Mouse (Mus musculus): ENCODE measurements around the gene Bphl. TPM values are rescaled to one million over a fixed set of nuclear protein-coding genes. Genes with fewer than 3 reads are reported as not detected.
A peak's percentile ranks its signal among the peaks of the same experiment; 100 is the strongest.

The Bphl gene
- total RNA-seq, 2 experiments from 2014 or later: 15.3 to 16.5 TPM

DNA sequence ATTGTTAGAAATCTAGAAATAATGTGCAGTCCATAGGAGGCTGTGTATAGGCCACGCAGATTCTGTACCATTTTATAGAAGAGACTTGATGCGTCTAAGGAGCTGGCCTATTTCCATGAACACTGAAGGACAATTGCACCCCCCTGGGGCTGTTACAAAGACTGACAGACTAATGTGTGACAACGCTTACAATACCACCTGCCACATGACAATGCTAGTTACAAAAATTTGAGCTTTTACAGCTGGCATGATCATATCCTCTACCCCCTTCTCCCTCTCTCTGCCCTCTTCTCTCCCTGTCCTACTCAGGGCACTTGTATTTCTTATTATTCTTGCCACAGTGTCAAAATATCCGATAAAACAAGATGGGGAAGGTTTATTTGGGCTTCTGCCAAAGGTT lies 44.5 kb downstream of the Bphl start:
- no peak for ATAC-seq (replicated peaks; ENCODE audit: low FRiP score, low TSS enrichment, poor library complexity, severe bottlenecking)

DNA sequence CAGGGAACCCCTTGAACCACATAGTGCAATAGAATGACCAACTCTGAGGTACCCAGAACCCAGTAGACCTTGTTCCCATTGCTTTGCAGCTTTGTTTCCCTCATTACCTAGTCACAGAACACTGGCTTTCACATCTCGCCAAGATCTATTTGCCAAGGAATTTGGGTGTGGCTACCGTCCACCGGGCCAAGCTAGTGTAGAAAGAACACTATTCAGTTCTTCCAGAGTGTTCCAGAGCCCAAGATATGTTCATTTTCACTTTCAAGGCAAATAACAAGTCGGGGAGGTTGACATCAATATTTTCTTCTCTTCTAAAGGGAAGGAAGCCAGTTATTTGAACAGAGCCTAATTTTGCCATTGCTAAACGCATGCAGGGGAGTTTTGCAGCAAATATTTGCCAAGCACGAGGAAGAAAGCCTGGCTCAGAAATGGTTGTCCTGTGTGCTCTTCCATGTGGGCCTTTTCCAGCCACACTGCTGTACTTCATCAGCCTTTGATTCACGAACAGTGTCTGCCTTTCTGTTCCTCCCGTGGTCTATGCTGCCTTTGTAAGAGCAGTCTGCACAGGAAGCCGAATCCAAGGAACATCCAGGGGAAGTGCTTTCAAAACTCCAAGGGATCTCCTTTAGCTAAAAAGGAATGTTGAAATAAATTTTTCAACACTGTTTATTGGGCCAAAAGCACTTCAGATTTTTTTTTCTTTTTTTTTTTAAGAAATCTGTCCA lies 46.8 kb downstream of the Bphl start:
- ATAC-seq (replicated peaks; ENCODE audit: low FRiP score, low TSS enrichment, poor library complexity, severe bottlenecking): no peak

DNA sequence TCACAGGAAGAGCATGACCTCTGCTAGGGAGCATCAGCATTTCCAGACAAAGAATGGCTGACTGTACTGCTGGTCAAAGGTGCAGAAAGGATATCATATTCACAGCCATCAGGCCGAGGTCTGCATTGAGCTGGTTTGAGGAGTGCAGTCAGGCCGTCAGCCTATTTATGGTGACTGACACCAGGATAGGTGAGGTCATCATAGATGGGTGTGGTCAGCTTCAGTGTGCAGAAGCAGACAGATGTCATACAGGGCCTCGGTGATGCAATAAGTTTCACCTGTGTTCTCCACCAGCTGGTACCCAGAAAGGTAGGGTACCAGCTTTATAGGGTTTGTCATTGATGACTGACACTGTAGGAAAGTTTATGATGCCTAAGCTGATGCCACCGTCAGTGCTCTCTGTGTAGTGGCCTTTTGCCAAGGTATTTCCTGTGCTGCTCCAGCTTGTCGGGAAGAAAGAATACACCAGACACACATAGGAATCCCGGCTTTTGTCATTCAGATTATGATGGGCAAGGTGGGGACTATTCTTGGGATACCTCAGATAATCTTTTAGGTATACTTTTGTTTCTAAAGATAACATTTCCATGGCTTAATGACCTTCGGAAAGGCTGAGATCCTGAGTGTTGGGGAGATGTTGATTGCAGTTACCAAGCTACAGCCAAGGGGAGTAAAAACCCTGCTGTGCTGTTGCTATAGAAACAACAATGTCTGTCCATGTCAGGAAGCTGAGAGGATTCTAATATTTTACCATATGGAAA lies 49.8 kb downstream of the Bphl start:
- ATAC-seq (replicated peaks; ENCODE audit: low FRiP score, low TSS enrichment, poor library complexity, severe bottlenecking): no peak

DNA sequence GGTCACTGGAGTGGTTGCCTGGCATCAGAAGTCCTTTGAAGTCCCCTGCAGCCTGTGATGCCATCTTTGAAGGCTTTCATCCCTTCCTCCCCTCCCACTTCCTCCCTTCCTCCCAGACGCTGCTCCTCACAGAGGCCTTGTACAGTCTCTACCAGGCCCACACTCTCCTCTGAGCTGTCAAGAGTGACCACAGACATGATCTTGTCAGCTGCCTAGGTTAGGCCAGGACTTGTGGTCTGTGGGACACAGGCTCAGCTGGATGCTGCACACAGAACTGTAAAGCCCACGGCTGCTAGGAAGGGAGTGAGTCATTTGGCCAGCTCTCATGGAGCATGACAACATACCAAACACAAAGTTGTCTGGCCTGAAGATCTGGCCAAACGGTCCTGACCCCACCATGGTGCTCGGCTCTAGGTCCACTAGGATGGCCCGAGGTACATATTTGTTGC lies 50.8 kb downstream of the Bphl start:
- ATAC-seq (replicated peaks; ENCODE audit: low FRiP score, low TSS enrichment, poor library complexity, severe bottlenecking): peak; percentile 44; the same call in 1 of the 2 replicates

DNA sequence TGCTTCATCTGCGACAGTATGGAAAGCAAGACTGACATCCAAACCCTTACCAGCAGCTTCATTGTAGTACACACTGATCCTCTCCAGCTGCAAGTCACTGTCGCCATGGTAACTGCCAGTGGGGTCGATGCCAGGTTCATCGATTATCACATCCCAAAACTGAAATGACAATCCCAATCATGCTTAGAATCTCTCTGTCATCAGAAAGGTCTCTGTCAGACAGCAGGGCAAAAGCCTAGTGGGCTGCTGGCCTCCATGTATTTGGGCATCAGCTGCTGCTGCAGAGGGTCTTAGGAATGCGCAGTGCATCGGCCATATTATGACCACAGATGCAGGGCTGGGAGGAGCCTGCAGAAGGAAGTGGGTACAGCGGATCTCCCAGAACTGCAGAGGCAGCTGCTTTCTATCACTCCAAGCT lies 51.5 kb downstream of the Bphl start:
- ATAC-seq (replicated peaks; ENCODE audit: low FRiP score, low TSS enrichment, poor library complexity, severe bottlenecking): no peak

DNA sequence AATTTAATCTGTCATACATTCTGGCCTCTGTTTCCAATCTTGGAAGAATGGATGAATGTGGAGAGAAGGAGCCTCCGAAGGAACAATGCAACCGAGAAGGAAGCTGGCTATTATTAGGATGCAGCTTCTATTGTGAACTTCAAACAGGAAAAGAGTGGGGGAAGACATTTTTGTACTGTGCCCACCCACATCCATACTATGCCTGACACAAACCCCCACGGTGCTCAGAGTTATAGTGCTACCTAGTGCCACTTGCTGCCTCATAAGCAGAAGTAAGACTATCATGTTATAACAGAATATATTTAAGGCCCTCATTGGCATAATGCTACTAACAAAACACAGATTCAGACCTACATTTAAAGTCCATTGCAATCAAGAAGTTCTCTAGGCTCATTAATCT lies 52.0 kb downstream of the Bphl start:
- ATAC-seq (replicated peaks; ENCODE audit: low FRiP score, low TSS enrichment, poor library complexity, severe bottlenecking): no peak

DNA sequence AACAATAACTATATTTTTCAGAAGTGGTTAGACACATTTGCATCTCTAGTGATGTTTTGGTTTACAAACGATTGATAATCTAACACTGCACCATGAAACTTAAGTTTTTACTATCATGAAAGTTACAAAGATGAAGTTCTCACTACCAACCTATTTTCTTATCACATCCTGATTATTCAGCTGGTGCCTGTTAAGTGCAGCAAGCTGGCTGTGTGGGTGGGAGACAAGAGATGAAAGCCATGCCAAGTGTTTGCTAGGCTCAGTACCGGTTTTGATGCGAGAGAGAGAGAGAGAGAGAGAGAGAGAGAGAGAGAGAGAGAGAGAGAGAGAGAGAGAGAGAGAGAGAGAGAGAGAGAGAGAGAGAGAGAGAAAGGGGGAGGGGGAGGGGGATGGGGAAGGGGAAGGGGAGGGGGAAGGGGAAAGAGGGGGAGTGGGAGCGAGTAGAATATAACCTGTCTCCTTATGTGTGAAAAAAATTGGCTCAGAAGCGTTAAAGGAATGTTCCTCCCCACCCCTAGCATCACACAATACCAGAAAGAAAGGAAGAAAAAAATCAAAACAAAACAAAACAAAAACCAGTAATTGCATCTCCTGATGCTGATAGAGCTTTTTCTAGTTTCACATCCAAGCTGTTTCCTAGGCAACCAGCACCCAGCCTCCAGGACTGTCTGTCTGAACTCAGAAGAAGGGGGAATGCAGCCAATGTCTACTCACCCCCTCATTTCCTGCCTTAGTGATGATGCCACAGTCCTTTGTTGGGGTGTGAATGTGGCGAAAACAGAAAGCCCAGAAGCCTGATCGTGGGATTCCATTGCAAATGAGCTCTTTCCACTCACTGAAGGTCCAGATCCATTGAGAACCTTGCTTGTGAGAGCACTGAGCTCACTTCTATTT lies 58.4 kb downstream of the Bphl start:
- no peak for ATAC-seq (replicated peaks; ENCODE audit: low FRiP score, low TSS enrichment, poor library complexity, severe bottlenecking)

DNA sequence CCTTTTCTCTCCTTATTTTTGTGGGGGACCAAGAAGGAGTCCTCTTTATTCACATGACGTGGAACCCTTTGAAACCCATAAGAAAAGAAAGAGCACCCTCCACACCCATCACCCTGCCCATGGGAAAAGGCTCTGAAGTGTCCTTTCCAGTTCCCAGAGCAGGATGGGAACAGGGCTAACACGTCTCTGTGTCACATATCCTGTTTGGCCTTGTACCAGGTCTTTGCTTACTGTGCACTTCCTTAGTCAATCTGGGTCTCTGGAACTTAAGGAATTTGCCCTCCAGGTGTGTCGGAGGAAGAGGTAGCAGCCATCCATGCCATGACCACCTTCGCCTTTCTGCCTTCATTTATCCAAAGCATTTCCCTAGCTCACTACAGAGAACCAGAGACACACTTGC lies 59.1 kb downstream of the Bphl start:
- no peak for ATAC-seq (replicated peaks; ENCODE audit: low FRiP score, low TSS enrichment, poor library complexity, severe bottlenecking)

DNA sequence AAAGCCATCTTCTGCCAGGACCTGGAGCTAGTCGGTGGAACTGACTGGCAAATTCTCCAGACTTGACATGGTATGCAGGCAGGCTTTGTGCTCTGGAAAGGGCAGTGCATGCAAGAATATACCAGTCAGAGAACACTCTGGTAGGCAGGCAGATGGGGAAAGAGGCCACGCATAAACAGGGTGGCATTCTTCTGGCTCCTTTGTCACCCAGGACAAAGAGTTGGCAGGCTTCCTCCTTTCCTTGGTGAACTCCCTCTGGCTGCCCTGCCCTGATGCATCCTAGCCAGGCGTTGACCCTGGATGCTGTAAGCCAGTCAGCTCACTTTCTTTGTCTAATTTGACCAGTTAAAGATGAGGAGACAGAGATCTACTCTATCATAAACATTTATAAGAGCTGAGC lies 59.7 kb downstream of the Bphl start:
- ATAC-seq (replicated peaks; ENCODE audit: low FRiP score, low TSS enrichment, poor library complexity, severe bottlenecking): no peak

DNA sequence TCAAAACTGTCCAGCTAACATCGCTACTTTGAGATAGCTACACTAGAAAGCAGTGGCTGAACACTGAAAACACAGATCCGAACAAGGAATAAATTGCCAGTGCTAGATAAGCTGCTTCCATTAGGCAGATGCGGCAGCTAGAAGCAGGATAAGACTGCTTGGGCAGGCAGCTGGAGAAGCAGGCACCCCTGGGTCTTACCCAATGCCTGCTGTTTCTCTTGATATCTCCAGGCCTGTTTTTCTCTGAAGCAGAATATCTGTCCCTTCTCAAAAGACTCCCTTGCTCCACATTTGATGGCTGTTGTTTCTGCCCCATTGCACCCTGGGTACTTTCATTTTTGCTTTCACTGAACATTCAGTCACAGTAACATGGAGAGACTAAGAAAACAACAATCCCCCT lies 63.3 kb downstream of the Bphl start:
- peak; percentile 93 for ATAC-seq (replicated peaks; ENCODE audit: low FRiP score, low TSS enrichment, poor library complexity, severe bottlenecking)

DNA sequence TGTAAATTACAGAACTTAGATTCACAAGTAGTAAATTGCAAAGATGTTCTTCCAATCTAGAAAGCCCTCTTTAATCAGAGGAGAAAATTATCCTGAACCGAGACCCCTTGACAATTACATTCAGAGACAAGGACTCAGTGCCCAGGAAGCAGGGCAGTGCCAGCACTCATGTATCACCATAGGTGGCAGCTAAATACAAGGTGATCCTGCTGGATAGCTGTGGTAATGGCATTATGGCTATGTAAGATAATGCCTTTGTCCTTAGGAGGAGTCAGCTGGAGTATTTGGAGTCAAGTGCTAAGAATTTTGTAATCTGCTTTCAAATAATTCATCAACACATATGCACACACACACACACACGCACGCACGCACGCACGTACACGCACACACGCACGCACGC lies 63.9 kb downstream of the Bphl start:
- peak; percentile 80 for ATAC-seq (replicated peaks; ENCODE audit: low FRiP score, low TSS enrichment, poor library complexity, severe bottlenecking)

DNA sequence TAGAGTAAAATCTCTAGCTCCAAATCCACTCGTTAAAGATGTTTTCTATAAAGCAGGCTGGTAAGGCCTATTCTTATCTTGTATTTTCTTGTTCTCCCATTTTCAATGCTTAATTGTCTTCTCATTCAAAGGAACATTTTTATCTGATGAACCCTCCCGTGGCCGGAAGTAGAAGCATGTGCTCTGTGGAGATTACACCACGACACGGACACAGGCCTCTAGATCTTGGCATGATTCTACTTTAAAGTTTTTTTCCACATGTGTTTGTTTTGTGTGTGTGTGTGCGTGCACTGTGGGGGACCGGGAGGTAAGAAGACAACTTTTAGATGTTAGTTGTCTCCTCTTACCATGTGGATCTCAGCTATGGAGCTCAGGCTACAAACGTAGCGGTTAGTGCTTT lies 64.5 kb downstream of the Bphl start:
- peak; percentile 34 for ATAC-seq (replicated peaks; ENCODE audit: low FRiP score, low TSS enrichment, poor library complexity, severe bottlenecking)

DNA sequence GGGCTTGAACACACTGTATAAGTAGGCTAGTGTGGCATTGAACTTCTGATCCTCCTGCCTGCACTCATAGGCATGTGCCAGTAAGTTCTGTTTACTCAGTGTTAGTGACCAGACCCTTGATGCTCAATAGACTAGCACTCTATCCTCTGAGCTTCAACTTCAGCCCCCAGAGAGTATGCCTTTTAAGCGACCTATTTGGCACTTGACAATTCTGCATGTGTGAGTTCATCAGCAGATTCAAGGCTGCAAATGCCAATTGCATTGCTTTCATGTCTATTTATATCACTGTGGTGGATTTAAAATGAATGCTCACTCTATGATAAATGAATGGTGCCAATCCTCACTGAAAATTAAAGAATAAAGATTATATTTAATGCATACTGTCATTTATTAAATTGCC lies 68.0 kb downstream of the Bphl start:
- ATAC-seq (replicated peaks; ENCODE audit: low FRiP score, low TSS enrichment, poor library complexity, severe bottlenecking): no peak

DNA sequence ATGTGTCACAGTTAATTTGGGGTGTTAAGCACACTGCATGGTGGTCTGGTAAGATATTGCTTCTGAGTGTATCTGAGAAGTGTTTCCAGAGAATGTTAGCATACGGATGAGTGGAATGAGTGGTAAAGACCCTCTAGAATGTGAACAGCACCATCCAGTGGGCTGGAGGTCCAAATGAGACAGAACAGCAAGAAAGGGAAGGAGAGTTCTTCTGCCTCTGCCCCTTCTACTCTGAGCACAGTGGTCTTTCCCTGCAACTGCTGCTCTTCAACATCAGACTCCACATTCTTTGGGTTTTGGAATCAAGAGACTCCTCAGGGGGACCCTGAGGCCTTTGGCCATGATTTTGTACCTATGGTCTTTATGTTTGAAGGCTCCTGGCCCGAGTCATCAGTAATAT lies 68.9 kb downstream of the Bphl start:
- no peak for ATAC-seq (replicated peaks; ENCODE audit: low FRiP score, low TSS enrichment, poor library complexity, severe bottlenecking)

DNA sequence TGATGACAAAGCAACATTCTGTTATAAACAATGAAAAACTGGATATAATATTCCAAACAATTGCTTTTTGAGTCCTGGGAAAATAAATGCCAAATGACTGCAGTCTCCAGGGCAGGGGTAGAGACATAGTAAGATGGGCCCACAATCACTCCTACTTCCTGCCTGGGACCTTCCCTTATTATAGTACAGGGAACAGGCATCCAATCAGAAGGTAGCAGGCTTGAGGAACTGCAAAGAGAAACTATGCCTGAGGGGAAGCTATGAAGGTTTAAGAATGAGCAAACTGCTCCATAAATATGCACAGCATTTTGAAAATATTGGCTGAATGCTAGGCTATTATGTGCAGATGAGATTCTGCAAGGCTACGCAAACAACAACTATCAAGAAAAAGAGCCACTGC lies 69.6 kb downstream of the Bphl start:
- ATAC-seq (replicated peaks; ENCODE audit: low FRiP score, low TSS enrichment, poor library complexity, severe bottlenecking): no peak

DNA sequence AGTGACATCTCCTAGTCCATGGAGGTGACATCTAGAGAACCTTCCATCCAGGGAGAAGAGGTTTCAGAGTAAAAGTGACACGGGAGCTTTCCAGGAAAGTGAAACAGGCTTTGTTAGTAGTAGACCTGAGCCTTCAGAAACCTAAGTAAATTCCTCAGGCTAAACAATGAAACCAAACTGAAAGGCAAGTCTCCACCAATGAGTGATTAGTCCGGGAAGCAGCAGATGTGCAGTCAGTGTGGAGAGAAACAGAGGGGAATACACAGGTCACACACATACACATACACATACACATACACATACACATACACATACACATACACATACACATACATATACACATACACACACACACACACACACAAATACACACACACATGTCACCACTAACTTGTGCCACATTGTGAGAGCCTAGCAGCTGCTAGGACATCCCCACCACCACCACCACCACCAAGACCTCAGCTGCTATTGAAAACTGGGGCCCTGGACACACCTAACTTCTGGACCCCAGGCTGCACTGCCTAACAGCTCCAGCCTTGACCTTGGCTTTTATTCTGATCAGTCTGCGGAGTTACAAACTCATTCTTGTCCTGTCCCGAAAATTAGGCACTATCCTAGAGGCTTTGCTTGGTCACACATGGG lies 71.8 kb downstream of the Bphl start:
- ATAC-seq (replicated peaks; ENCODE audit: low FRiP score, low TSS enrichment, poor library complexity, severe bottlenecking): no peak

DNA sequence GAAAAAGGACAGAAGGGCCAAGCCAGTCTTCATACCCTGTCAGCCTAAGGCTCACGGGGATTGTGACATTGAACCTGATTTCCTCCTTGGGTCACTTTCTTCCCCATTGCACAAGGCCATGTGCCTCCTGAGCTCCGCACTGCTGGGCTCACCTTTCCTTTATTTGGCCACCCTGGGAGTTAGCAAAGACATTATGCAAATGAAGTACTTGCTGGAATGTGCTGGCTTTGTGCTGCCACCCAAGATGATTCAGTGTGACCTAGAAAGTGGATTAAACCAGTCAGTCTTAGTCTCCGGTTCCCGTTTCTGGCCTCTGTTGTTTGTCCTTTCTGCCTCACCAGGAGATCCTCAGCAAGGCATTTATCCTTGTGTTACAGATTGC lies 72.3 kb downstream of the Bphl start:
- ATAC-seq (replicated peaks; ENCODE audit: low FRiP score, low TSS enrichment, poor library complexity, severe bottlenecking): no peak

DNA sequence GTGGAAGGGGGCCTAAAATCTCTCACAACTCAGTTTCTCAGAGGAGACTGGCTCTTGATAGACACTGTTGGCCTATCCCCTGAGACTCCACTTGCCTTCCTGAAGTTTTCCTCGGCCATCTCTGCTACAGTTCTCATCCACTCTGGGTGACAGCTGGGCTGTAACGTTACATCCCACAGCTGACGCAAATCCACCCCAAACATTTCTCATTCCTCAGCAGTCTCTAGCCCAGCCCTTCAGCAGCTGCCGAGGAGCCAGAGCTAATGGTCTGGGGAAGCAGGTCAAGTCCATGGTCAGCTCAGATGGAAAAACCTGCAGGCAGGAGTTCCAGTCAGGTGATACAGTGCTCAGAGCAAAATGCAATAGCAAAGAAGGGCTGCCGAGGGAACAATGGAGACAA lies 73.6 kb downstream of the Bphl start:
- no peak for ATAC-seq (replicated peaks; ENCODE audit: low FRiP score, low TSS enrichment, poor library complexity, severe bottlenecking)

DNA sequence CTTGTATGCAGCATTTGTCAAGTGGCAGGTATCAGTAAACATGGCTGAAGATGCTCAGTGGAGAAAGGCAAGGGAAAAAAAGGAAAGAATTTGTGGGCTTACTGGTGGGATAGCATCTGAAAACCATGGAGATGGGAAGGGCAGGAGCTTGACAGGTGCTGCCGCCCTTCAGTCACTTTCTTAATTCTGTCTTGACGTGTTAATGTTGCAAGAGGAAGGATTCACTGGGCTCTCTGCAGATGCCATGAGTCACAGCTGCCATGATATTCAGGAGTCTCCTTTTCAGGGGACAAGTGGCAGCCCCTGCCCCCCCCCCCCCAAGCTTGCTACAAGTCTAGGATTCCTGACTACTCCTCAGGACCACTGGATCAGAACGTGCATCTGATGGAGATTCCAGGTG lies 74.5 kb downstream of the Bphl start:
- ATAC-seq (replicated peaks; ENCODE audit: low FRiP score, low TSS enrichment, poor library complexity, severe bottlenecking): no peak
